Mouse (Mus musculus) spleen, adult 2 months (tissue): ENCODE results near the gene Rpap1. TPM values are rescaled to one million over a fixed set of nuclear protein-coding genes. Genes with fewer than 3 reads are reported as not detected.
A peak's percentile ranks its signal among the peaks of the same experiment; 100 is the strongest.

Experiments
- DNase-seq, 2 experiments: peaks; one replicate each; pipeline versions ENCODE4 v3.0.0 to v3.0.0-alpha.2; 2012 to 2021; ENCODE audit warnings: low spot score in 2 of 2, low read depth in 1 of 2
- H3K27ac ChIP-seq: fragments of 200-500 bp; 2 replicates; pipeline ENCODE4 v1.5.1; 2012; ENCODE audit warnings: low read length, inconsistent platforms; ENCODE audit not compliant: insufficient read depth
- H3K27me3 ChIP-seq: fragments of 200-500 bp; 2 replicates; pipeline ENCODE4 v1.6.1; 2012; ENCODE audit warnings: mild to moderate bottlenecking, moderate library complexity, low read length, inconsistent platforms; ENCODE audit not compliant: control insufficient read depth, insufficient read depth
- H3K36me3 ChIP-seq: fragments of 200-500 bp; 2 replicates; pipeline ENCODE4 v1.6.1; 2012; ENCODE audit warnings: mild to moderate bottlenecking, low read length, inconsistent platforms; ENCODE audit not compliant: control insufficient read depth, insufficient read depth
- H3K4me1 ChIP-seq: fragments of 200-500 bp; 2 replicates; pipeline ENCODE4 v1.6.1; 2011; ENCODE audit warnings: inconsistent platforms; ENCODE audit not compliant: control insufficient read depth, insufficient read depth, insufficient read length
- H3K4me3 ChIP-seq: fragments of 200-500 bp; 2 replicates; pipeline ENCODE4 v1.5.1; 2011; ENCODE audit warnings: mild to moderate bottlenecking, inconsistent platforms; ENCODE audit not compliant: insufficient read depth, insufficient read length; ENCODE audit errors: extremely low read depth
- CTCF ChIP-seq: fragments of 200-500 bp; IDR thresholded peaks from 2 replicates; pipeline ENCODE4 v1.5.1; 2011; ENCODE audit warnings: mild to moderate bottlenecking, inconsistent platforms; ENCODE audit not compliant: insufficient read depth, insufficient read length, insufficient replicate concordance; ENCODE audit errors: extremely low read depth
- POLR2A ChIP-seq: fragments of 200-500 bp; IDR thresholded peaks from 2 replicates; pipeline ENCODE4 v1.6.1; 2011; ENCODE audit warnings: low read depth, low read length, inconsistent platforms
- WGBS: fragments of 180-500 bp; shearing (Covaris S2); methylation state at CpG from one replicate; pipeline ENCODE4 v1.1.7; 2018; 5-methylcytosine and 5-hydroxymethylcytosine counted together
- polyA plus RNA-seq: library from polyadenylated mRNA; depleted of rRNA; stranded (reverse); fragments of >200 nt; gene quantifications from 2 replicates; pipeline ENCODE4 v1.2.3, GENCODE M21; 2012; rRNA removed

Gene Rpap1
- 25.7 and 30.7 TPM in 2 replicates for polyA plus RNA-seq

- Histone ChIP-seq H3K36me3 (peaks cover 1% of the 10 kb centered on the region; the same call in 1 of the 2 replicates), H3K27ac (peak within 1 kb of the TSS; percentile 44; the same call in 1 of the 2 replicates), H3K4me3 (peak within 1 kb of the TSS; percentile 85), H3K27me3 (peaks cover 1% of the 10 kb centered on the region; the same call in 1 of the 2 replicates), H3K4me1 (no peaks in the 10 kb centered on the region)
- TF ChIP-seq POLR2A = peak; percentile 84
- TF ChIP-seq CTCF = no peak
- DNase-seq = peak; percentile 23 to 79
- WGBS = under 1% methylated on average over 44 of the region's 44 CpGs
Observed at GRCm38 (mm10) chr2:119787206-119787883, at the start of gene Rpap1. Gene Rpap1 (minus strand): TSS chr2:119787537.

DNA sequence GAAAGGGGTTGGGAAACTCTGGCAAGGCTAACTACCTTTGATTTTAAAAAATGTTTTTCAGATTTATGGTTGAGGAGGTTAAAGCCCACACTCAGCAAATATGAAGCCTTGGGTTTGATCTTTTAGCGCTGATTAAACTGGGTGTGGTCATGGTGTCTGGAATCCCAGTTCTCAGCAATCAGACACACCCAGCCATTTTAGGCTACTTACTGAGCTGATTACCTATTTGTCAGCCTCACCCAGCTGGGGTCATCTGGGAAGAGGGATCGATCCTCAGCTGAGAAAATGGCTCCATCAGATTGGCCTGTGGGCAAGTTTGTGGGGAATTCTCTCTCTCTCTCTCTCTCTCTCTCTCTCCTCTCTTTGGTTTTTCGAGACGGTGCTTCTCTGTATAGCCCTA lies 46.9 kb upstream of the Rpap1 start:
- H3K4me3 ChIP-seq = no peak overlapping the region
- no peak for TF ChIP-seq CTCF
- WGBS = 86% methylated on average over 4 of the region's 4 CpGs
- no peak for DNase-seq
- no peaks in the 10 kb centered on the region for H3K4me1 ChIP-seq
- no peak overlapping the region for H3K27ac ChIP-seq
- H3K27me3 ChIP-seq = no peaks in the 10 kb centered on the region; the same call in 1 of the 2 replicates
- no peaks in the 10 kb centered on the region for H3K36me3 ChIP-seq

GRCm38 (mm10) chr2:119830579-119830978 lies 43.2 kb upstream of the Rpap1 start:
- no peak for DNase-seq
- 75% methylated on average over 2 of the region's 2 CpGs for WGBS
- no peak overlapping the region for H3K27ac ChIP-seq
- H3K4me1 ChIP-seq = no peaks in the 10 kb centered on the region
- no peaks in the 10 kb centered on the region for H3K36me3 ChIP-seq
- H3K4me3 ChIP-seq = no peak overlapping the region
- TF ChIP-seq CTCF = no peak
- no peak for TF ChIP-seq POLR2A
- no peaks in the 10 kb centered on the region for H3K27me3 ChIP-seq

GRCm38 (mm10) chr2:119821136-119821535 lies 33.8 kb upstream of the Rpap1 start:
- H3K27me3 ChIP-seq = no peaks in the 10 kb centered on the region
- TF ChIP-seq POLR2A (no peak), CTCF (no peak)
- no peaks in the 10 kb centered on the region for H3K4me1 ChIP-seq
- H3K27ac ChIP-seq = no peak overlapping the region
- no peak overlapping the region for H3K4me3 ChIP-seq
- no peak for DNase-seq
- H3K36me3 ChIP-seq = no peaks in the 10 kb centered on the region
- 91% methylated on average over 9 of the region's 9 CpGs for WGBS

GRCm38 (mm10) chr2:119818668-119819272 lies 31.4 kb upstream of the Rpap1 start:
- Histone ChIP-seq H3K4me1 (no peaks in the 10 kb centered on the region), H3K36me3 (no peaks in the 10 kb centered on the region), H3K27ac (no peak overlapping the region), H3K4me3 (no peak overlapping the region), H3K27me3 (no peaks in the 10 kb centered on the region)
- WGBS = 72% methylated on average over 9 of the region's 9 CpGs
- no peak for TF ChIP-seq POLR2A
- no peak for TF ChIP-seq CTCF
- no peak for DNase-seq

GRCm38 (mm10) chr2:119817047-119817446 lies 29.7 kb upstream of the Rpap1 start:
- H3K4me3 ChIP-seq = no peak overlapping the region
- WGBS = 91% methylated on average over 5 of the region's 5 CpGs
- H3K27me3 ChIP-seq = no peaks in the 10 kb centered on the region
- no peak for DNase-seq
- no peaks in the 10 kb centered on the region for H3K4me1 ChIP-seq
- no peaks in the 10 kb centered on the region for H3K36me3 ChIP-seq
- no peak for TF ChIP-seq CTCF
- TF ChIP-seq POLR2A = no peak
- no peak overlapping the region for H3K27ac ChIP-seq

- Histone ChIP-seq H3K4me3 (no peak overlapping the region), H3K27ac (no peak overlapping the region), H3K36me3 (no peaks in the 10 kb centered on the region), H3K27me3 (no peaks in the 10 kb centered on the region), H3K4me1 (no peaks in the 10 kb centered on the region)
- TF ChIP-seq CTCF (no peak), POLR2A (no peak)
- 96% methylated on average over 13 of the region's 13 CpGs for WGBS
- no peak for DNase-seq
Observed at GRCm38 (mm10) chr2:119816611-119817010, 29.3 kb upstream of the Rpap1 start.
